Mouse (Mus musculus) CD8-positive naive resting alpha-beta T cell, adult 57 days (primary cell): ENCODE measurements around the gene Rps6ka4. TPM values are rescaled to one million over a fixed set of nuclear protein-coding genes. Genes with fewer than 3 reads are reported as not detected.

Experiments used
- total RNA-seq: library from RNA; stranded (reverse); gene quantifications from one replicate; pipeline ENCODE4 v1.2.4, GENCODE M21; 2023

The Rps6ka4 gene
- 23.8 TPM for total RNA-seq

GRCm38 (mm10) chr19:6840475-6841291 is at the start of gene Rps6ka4:
TSS of gene Rps6ka4 (minus strand) at chr19:6840636.

GRCm38 (mm10) chr19:6858031-6858430 is 17.6 kb upstream of the Rps6ka4 start, which contains the start of gene Ccdc88b:
TSS of gene Ccdc88b (minus strand) at chr19:6858211.

Other genes with a start within 250 kb of the Rps6ka4 start
- gene Ccdc88b, start 17.6 kb upstream of the Rps6ka4 start, total RNA-seq, result 89.2 TPM
- gene Trmt112, start 69.1 kb upstream of the Rps6ka4 start, total RNA-seq, result 127 TPM
- 59.7 TPM for gene Prdx5, start 69.5 kb upstream of the Rps6ka4 start, total RNA-seq
- gene Esrra, start 81.2 kb upstream of the Rps6ka4 start, total RNA-seq, result 26.2 TPM
- gene Catsperz, start 84.7 kb upstream of the Rps6ka4 start, total RNA-seq, result not detected
- not detected for gene Kcnk4, start 93.9 kb upstream of the Rps6ka4 start, total RNA-seq
- 7.8 TPM for gene Bad, start 101.2 kb upstream of the Rps6ka4 start, total RNA-seq
- 6.1 TPM for gene Gpr137, start 101.8 kb upstream of the Rps6ka4 start, total RNA-seq
- 120 TPM for gene Ppp1r14b, start 134.3 kb upstream of the Rps6ka4 start, total RNA-seq
- gene Plcb3, start 135.8 kb upstream of the Rps6ka4 start, total RNA-seq, result 6.9 TPM
- gene Fkbp2, start 139.9 kb upstream of the Rps6ka4 start, total RNA-seq, result 14.8 TPM
- gene Vegfb, start 147.0 kb upstream of the Rps6ka4 start, total RNA-seq, result 15.2 TPM
- 17.2 TPM for gene Dnajc4, start 151.9 kb upstream of the Rps6ka4 start, total RNA-seq
- 6.0 TPM for gene Nudt22, start 155.5 kb upstream of the Rps6ka4 start, total RNA-seq
- gene Trpt1, start 155.5 kb upstream of the Rps6ka4 start, total RNA-seq, result 4.3 TPM
- 152 TPM for gene Fermt3, start 178.8 kb upstream of the Rps6ka4 start, total RNA-seq
- 117 TPM for gene Stip1, start 199.3 kb upstream of the Rps6ka4 start, total RNA-seq
- 12.3 TPM for gene Macrod1, start 216.2 kb upstream of the Rps6ka4 start, total RNA-seq